Mouse (Mus musculus): ENCODE results near the gene Lgi4. TPM values are rescaled to one million over a fixed set of nuclear protein-coding genes. Genes with fewer than 3 reads are reported as not detected.

Lgi4 gene
- polyA plus RNA-seq (2015; fragmentation: Nextera tagmentation; extraction: Ambion mirVana) = 1.7 and 2.1 TPM in 2 replicates

DNA sequence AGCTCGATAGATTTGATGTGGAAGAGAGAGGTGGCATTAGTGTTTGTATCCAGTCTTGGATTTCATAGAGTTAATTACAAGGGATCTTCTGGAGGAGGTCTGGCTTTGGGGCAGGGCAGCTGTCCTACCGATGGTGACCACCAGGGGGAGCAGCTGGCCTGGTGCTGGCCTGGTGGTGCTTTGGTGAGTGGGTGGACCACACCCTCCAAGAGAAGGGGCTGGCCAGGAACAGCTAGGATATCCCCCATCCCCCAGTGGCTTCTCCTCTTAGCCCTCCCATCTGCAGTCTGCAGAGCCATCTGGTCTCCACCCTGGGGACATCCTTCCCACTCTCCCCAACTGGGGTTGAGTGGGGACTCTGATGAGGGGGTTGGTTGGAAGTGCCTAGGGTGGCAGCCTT lies at the start of gene Lgi4:
Gene Lgi4 (plus strand): TSS at position 235 of the 400 bp plus-strand sequence.
- H3K4me2 ChIP-seq (replicated peaks) = no peak within 1 kb of the TSS
- peaks cover 20% of the 10 kb centered on the region for H3K4me1 ChIP-seq
- H3K4me3 ChIP-seq (replicated peaks) = no peak within 1 kb of the TSS
- ATAC-seq (ENCODE audit: insufficient number of reproducible peaks, low FRiP score, low TSS enrichment, low read depth) = peak; percentile 59; the same call in 1 of the 2 replicates
- H3K27me3 ChIP-seq = peaks cover under 1% of the 10 kb centered on the region; the same call in 1 of the 2 replicates
- H3K27ac ChIP-seq (replicated peaks) = no peak within 1 kb of the TSS
- H3K9me3 ChIP-seq (replicated peaks) = no peaks in the 10 kb centered on the region
- WGBS = 2% methylated on average over 2 of the region's 2 CpGs
- H3K36me3 ChIP-seq = no peaks in the 10 kb centered on the region
- H3K9ac ChIP-seq = no peak within 1 kb of the TSS

DNA sequence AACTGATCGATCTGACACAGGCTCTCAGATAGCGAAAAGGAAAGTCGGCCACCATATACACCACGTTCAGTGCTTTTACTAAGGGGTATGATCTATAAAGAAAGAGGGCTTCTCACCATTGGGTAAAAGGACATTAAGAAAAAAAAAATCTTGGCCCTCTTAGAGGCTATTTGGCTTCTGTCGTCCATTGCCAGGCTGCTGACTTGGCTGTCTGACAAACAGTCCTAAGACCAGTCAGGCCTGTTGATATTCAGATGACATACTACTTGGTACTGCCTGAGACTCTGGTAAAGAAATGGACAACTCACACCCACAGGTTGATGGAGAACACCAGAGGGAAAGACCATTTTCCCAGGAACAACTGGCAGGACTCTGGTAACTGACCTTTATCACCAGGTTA lies 46.2 kb upstream of the Lgi4 start:
- no peaks in the 10 kb centered on the region for H3K27me3 ChIP-seq
- H3K4me3 ChIP-seq (replicated peaks) = no peak overlapping the region
- H3K36me3 ChIP-seq = no peaks in the 10 kb centered on the region
- WGBS = 71% methylated on average over 5 of the region's 5 CpGs
- H3K4me2 ChIP-seq (replicated peaks) = no peak overlapping the region
- peaks cover 15% of the 10 kb centered on the region for H3K4me1 ChIP-seq
- no peak for ATAC-seq (ENCODE audit: insufficient number of reproducible peaks, low FRiP score, low TSS enrichment, low read depth)
- H3K9ac ChIP-seq = no peak overlapping the region
- H3K9me3 ChIP-seq (replicated peaks) = no peaks in the 10 kb centered on the region
- H3K27ac ChIP-seq (replicated peaks) = no peak overlapping the region

DNA sequence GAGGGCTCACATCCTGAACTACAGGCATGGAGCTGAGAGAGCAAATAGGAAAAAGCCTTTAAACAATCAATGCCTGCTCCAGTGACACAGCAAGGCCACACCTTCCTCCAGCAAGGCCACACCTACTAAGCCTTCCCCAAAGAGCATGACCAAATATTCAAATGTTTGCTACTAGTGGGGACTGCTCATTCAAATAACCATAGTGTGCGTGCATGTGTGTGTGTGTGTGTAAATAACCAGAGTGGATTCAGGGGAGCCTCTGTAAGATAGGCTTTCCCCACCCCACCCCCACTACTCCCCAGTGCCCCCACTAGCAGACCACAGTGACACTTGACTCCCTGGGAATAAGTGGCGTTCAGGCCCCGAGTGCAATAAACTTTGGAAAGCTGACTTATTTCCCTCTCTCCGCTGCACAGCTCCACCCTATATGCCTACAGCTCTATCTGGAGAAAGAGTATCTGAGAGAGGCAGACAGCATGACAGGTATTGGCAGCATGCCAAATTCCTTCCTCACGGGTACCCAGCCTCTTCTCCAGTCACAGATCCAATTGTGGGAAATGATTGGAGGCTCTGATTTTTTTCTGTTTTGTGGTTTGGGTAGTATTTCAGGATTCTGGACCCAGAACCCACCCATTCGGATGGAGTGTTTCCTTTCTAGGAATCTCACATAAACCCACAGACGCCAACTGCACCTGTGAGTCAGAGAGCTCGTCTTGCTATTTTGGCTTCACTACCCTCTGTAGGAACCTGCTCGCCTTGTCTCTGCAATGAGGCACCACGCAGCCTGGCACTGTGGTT lies 41.8 kb upstream of the Lgi4 start:
- no peak overlapping the region for H3K4me3 ChIP-seq (replicated peaks)
- H3K9ac ChIP-seq = no peak overlapping the region
- no peaks in the 10 kb centered on the region for H3K27me3 ChIP-seq
- H3K36me3 ChIP-seq = no peaks in the 10 kb centered on the region
- H3K27ac ChIP-seq (replicated peaks) = peak overlapping the region; percentile 63
- ATAC-seq (ENCODE audit: insufficient number of reproducible peaks, low FRiP score, low TSS enrichment, low read depth) = peak; percentile 75
- no peaks in the 10 kb centered on the region for H3K9me3 ChIP-seq (replicated peaks)
- WGBS = 15% methylated on average over 10 of the region's 10 CpGs
- H3K4me2 ChIP-seq (replicated peaks) = no peak overlapping the region
- peaks cover 15% of the 10 kb centered on the region for H3K4me1 ChIP-seq

DNA sequence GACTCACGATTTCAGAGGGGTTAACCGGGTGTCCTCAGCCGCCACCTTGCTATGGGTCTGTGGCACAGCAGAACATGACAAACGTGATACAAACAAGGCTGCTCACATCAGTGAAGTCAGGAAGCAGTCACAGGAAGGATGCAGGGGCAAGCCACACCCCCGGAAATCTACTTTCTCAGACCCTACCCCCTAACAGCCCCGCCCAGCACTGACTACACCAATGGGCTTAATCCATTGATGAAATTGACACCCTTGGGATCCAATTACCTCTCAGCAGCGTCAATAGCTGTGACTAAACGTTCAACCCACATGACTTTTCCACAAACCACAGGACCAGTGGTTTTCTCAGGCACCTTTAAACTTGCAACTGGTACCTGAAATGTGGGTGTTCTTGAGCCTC lies 30.5 kb upstream of the Lgi4 start:
- 67% methylated on average over 8 of the region's 8 CpGs for WGBS
- Histone ChIP-seq H3K4me2 (replicated peaks) (no peak overlapping the region), H3K27me3 (no peaks in the 10 kb centered on the region), H3K36me3 (no peaks in the 10 kb centered on the region), H3K4me3 (replicated peaks) (no peak overlapping the region), H3K27ac (replicated peaks) (no peak overlapping the region), H3K9me3 (replicated peaks) (no peaks in the 10 kb centered on the region), H3K4me1 (no peaks in the 10 kb centered on the region), H3K9ac (no peak overlapping the region)
- ATAC-seq (ENCODE audit: insufficient number of reproducible peaks, low FRiP score, low TSS enrichment, low read depth) = no peak

DNA sequence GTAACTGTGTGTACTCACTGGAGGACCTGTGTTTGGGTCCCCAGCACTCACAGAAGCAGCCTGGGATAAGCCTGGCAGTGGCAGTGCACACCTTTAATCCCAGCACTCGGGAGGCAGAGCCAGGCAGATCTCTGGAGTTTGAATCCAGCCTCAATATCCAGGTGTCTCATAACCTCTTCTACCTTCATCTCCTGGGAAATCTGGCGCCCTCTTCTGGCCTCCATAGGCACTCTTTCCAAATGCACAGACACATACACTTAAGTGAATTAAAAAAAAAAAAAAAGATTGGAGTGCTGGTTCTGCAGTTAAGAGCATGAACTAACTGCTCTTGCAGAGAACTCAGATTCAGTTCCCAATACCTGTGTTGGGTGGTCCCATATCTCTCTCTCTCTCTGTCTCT lies 28.4 kb upstream of the Lgi4 start:
- H3K9ac ChIP-seq = no peak overlapping the region
- no peak overlapping the region for H3K4me2 ChIP-seq (replicated peaks)
- no peaks in the 10 kb centered on the region for H3K9me3 ChIP-seq (replicated peaks)
- H3K4me3 ChIP-seq (replicated peaks) = no peak overlapping the region
- 66% methylated on average over 2 of the region's 2 CpGs for WGBS
- no peak for ATAC-seq (ENCODE audit: insufficient number of reproducible peaks, low FRiP score, low TSS enrichment, low read depth)
- H3K27me3 ChIP-seq = no peaks in the 10 kb centered on the region
- H3K4me1 ChIP-seq = no peaks in the 10 kb centered on the region
- H3K27ac ChIP-seq (replicated peaks) = no peak overlapping the region
- H3K36me3 ChIP-seq = no peaks in the 10 kb centered on the region

DNA sequence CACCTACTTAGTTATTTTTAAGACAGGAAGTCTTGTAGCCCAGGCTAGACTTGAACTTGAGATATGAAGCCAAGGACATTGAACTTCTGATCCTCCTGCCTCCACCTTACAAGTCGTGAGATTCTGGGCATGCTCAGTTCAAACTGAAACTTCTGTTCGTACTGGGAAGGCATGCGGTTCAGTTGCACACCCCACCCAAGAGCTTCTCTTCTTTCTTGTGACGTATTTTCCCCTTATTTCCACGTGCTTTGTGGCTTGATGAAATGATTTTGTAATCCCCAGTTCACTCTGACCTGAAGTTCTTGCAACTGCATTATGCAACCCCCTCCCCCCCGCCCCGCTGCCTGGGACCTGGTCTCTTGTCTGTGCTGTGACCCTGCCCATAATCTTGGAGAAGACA lies 27.4 kb upstream of the Lgi4 start:
- H3K4me2 ChIP-seq (replicated peaks) = no peak overlapping the region
- no peaks in the 10 kb centered on the region for H3K27me3 ChIP-seq
- H3K27ac ChIP-seq (replicated peaks) = no peak overlapping the region
- WGBS = 68% methylated on average over 7 of the region's 7 CpGs
- no peak overlapping the region for H3K9ac ChIP-seq
- no peaks in the 10 kb centered on the region for H3K36me3 ChIP-seq
- no peaks in the 10 kb centered on the region for H3K4me1 ChIP-seq
- no peak for ATAC-seq (ENCODE audit: insufficient number of reproducible peaks, low FRiP score, low TSS enrichment, low read depth)
- no peaks in the 10 kb centered on the region for H3K9me3 ChIP-seq (replicated peaks)
- H3K4me3 ChIP-seq (replicated peaks) = no peak overlapping the region

DNA sequence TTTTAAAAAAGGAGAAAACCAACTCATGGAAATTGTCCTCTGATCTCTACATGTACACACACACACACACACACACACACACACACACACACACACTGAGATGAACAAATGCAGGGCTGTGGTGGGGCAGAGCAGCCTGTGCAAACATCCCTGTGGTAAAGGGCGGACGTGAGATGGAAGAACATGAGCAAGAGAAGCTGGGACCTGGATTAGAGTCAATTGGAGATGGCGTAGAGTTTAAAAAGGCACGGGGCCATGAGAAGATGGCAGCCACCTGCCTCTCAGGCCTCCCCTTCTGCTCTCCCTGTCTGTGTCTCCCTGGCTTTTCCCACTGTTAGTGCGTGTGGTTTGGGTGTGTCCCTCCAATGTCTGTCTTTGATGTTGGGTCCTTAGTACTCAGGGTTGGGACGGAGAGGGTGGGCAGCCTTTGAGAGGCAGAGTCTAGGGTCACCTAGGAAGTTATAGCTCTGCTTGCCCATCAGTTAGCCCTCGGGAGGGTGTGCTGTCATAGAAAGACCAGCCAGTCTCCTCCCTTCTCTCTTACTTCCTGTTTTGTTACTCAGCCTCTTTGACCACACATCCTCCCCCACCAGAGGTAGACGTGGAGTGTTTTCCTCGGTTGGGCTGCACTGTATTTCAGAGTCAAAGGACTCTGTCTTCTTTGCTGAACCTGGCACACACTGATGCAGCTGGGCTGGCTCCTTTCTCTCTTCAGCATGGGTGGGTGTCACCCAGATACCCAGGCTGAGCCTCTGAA lies 25.6 kb upstream of the Lgi4 start:
- 57% methylated on average over 9 of the region's 9 CpGs for WGBS
- no peak overlapping the region for H3K4me3 ChIP-seq (replicated peaks)
- H3K9me3 ChIP-seq (replicated peaks) = no peaks in the 10 kb centered on the region
- H3K4me2 ChIP-seq (replicated peaks) = no peak overlapping the region
- H3K36me3 ChIP-seq = no peaks in the 10 kb centered on the region
- no peak overlapping the region for H3K9ac ChIP-seq
- H3K27ac ChIP-seq (replicated peaks) = no peak overlapping the region
- no peaks in the 10 kb centered on the region for H3K27me3 ChIP-seq
- no peak for ATAC-seq (ENCODE audit: insufficient number of reproducible peaks, low FRiP score, low TSS enrichment, low read depth)
- H3K4me1 ChIP-seq = no peaks in the 10 kb centered on the region

DNA sequence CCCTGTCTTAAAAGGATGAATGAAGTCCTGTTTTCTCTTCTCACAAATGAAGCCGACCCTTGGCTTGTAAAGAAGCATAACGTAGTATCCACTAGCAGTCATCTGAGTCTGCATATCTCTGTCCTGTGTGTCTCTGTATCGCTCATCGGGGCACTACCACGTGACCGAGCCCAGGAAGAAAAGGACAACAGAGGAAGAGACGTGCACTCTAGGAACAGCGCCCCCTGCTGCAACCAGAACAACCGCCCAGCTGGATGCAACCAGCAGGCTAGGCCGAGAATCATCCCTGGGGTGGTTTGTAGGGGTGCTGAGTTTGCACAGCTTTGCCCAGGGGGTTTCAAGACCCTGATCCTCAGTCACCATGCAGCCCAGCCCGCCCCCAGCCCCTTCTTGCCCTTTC lies 24.4 kb upstream of the Lgi4 start:
- no peak overlapping the region for H3K9ac ChIP-seq
- no peak overlapping the region for H3K4me2 ChIP-seq (replicated peaks)
- no peak for ATAC-seq (ENCODE audit: insufficient number of reproducible peaks, low FRiP score, low TSS enrichment, low read depth)
- 55% methylated on average over 11 of the region's 11 CpGs for WGBS
- H3K4me1 ChIP-seq = no peaks in the 10 kb centered on the region
- H3K36me3 ChIP-seq = no peaks in the 10 kb centered on the region
- no peaks in the 10 kb centered on the region for H3K27me3 ChIP-seq
- H3K27ac ChIP-seq (replicated peaks) = no peak overlapping the region
- no peaks in the 10 kb centered on the region for H3K9me3 ChIP-seq (replicated peaks)
- H3K4me3 ChIP-seq (replicated peaks) = no peak overlapping the region

DNA sequence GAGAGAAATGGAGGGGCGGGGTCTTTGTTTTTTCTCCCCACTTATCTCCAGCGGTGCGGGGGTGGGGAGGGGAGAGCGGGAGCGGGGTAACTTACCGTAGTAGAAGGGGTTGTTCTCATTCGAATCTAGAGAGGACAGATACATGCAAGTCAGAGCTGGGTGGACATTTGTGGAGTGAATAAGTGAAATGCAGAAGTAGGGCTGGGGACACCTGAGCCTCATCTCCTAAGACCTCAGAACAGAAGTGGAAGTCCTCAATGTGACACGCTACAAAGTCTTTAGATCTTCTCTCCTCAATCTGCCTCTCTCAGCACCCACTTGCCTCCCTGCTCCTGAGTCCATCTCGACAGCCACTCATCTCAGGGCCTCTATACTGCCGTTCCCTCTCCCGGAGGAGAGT lies 23.9 kb upstream of the Lgi4 start:
- 79% methylated on average over 11 of the region's 11 CpGs for WGBS
- H3K4me2 ChIP-seq (replicated peaks) = no peak overlapping the region
- H3K27ac ChIP-seq (replicated peaks) = no peak overlapping the region
- no peaks in the 10 kb centered on the region for H3K9me3 ChIP-seq (replicated peaks)
- no peaks in the 10 kb centered on the region for H3K36me3 ChIP-seq
- ATAC-seq (ENCODE audit: insufficient number of reproducible peaks, low FRiP score, low TSS enrichment, low read depth) = no peak
- no peaks in the 10 kb centered on the region for H3K4me1 ChIP-seq
- H3K4me3 ChIP-seq (replicated peaks) = no peak overlapping the region
- H3K9ac ChIP-seq = no peak overlapping the region
- 0 out of 2 replicates have a peak, but pooled peaks cover 2% of the 10 kb centered on the region for H3K27me3 ChIP-seq

DNA sequence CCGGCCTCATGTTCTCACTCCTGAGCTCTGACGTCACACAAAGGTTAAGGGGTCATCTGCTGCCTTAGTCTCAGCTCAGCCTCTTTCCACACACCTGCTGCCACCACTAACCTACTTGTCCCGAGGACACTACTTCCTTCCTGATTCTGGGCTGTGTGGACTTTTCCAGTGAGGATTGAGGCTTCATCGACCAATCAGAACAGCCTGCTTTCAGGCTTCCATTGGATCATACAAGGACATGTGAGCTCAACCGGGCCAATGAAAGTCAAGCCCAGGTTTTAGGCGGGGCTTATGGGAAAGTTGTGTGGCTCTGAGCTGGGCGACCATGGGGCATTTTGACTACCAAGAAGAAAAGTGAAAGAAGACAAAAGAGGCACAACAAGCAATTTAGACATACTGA lies 22.2 kb upstream of the Lgi4 start:
- Histone ChIP-seq H3K4me2 (replicated peaks) (no peak overlapping the region), H3K9ac (no peak overlapping the region), H3K4me1 (peaks cover 4% of the 10 kb centered on the region), H3K27ac (replicated peaks) (no peak overlapping the region), H3K27me3 (peaks cover 13% of the 10 kb centered on the region; the same call in 1 of the 2 replicates), H3K9me3 (replicated peaks) (no peaks in the 10 kb centered on the region), H3K36me3 (no peaks in the 10 kb centered on the region), H3K4me3 (replicated peaks) (no peak overlapping the region)
- ATAC-seq (ENCODE audit: insufficient number of reproducible peaks, low FRiP score, low TSS enrichment, low read depth) = no peak
- WGBS = 80% methylated on average over 7 of the region's 7 CpGs

DNA sequence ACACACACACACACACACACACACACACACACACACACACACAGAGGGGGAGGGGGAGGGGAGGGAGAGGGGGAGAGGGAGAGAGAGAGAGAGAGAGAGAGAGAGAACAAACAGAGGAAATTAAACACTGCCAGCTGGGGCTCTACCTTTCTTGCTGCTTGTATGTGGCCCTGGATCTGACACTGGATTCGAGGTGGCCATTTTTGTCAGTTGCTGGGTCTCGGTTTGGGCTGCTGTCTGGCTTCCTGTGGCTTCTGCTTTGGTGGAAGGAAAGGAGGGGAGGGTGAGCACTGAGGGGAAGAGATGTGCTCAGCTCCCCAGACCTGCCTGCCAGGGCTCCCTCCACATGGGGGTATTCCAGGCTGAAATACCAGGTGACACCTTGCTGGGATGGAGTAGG lies 21.5 kb upstream of the Lgi4 start:
- Histone ChIP-seq H3K9ac (no peak overlapping the region), H3K27me3 (peaks cover 19% of the 10 kb centered on the region), H3K36me3 (no peaks in the 10 kb centered on the region), H3K27ac (replicated peaks) (no peak overlapping the region), H3K9me3 (replicated peaks) (no peaks in the 10 kb centered on the region), H3K4me2 (replicated peaks) (no peak overlapping the region), H3K4me3 (replicated peaks) (no peak overlapping the region), H3K4me1 (peaks cover 12% of the 10 kb centered on the region)
- 75% methylated on average over 2 of the region's 2 CpGs for WGBS
- ATAC-seq (ENCODE audit: insufficient number of reproducible peaks, low FRiP score, low TSS enrichment, low read depth) = no peak
